Mouse (Mus musculus): ENCODE measurements at regions not wholly inside any gene's neighbourhood (a gene's known extent, or its start where the extent isn't known, plus 50 kb on each side); places are given as distances from the start of the nearest gene placed in this dataset.

GRCm38 (mm10) chr13:3726331-3726781 is 77.8 kb downstream of the Calml3 start:
- TF ChIP-seq CTCF (IDR thresholded peaks at IDR 0.05; ENCODE audit: borderline replicate concordance, extremely low read depth, insufficient read depth, insufficient read length) (no peak), POLR2A (IDR thresholded peaks at IDR 0.05; ENCODE audit: borderline replicate concordance, extremely low read depth, insufficient read depth, insufficient read length, poor library complexity, severe bottlenecking) (no peak)
